Mouse (Mus musculus) midbrain, embryonic 13.5 days (tissue): ENCODE results near the gene Rpl13a. TPM values are rescaled to one million over a fixed set of nuclear protein-coding genes. Genes with fewer than 3 reads are reported as not detected.
"Not testable (repeated sequence)": the region's sequence is repeated elsewhere in the genome, so short reads cannot be mapped to it uniquely, and the experiment has no call there.

Experiments
- ATAC-seq: fragments of 200-750 bp; cut with Nextera tagmentation; 2 replicates; pipeline ENCODE4 v1.8.0; 2017; ENCODE audit warnings: mild to moderate bottlenecking, moderate TSS enrichment, moderate library complexity
- H3K27ac ChIP-seq: fragments of 300-500 bp; sonication (generic); 2 replicates; pipeline ENCODE4 v1.5.1; 2015; ENCODE audit warnings: inconsistent platforms, mild to moderate bottlenecking, moderate library complexity
- H3K27me3 ChIP-seq: fragments of 300-500 bp; sonication (generic); 2 replicates; pipeline ENCODE4 v1.6.1; 2015; ENCODE audit warnings: mild to moderate bottlenecking, inconsistent platforms
- H3K36me3 ChIP-seq: fragments of 300-500 bp; sonication (generic); 2 replicates; pipeline ENCODE4 v1.6.1; 2015; ENCODE audit warnings: mild to moderate bottlenecking, inconsistent platforms
- H3K4me1 ChIP-seq: fragments of 300-500 bp; sonication (generic); replicated peaks from 2 replicates; pipeline ENCODE4 v1.6.1; 2015; ENCODE audit warnings: inconsistent platforms
- H3K4me2 ChIP-seq: fragments of 300-500 bp; sonication (generic); replicated peaks from 2 replicates; pipeline ENCODE4 v1.6.1; 2015; ENCODE audit warnings: moderate library complexity, mild to moderate bottlenecking, inconsistent platforms
- H3K4me3 ChIP-seq: fragments of 300-500 bp; sonication (generic); replicated peaks from 2 replicates; pipeline ENCODE4 v1.5.1; 2015; ENCODE audit warnings: mild to moderate bottlenecking, inconsistent platforms
- H3K9ac ChIP-seq: fragments of 300-500 bp; sonication (generic); replicated peaks from 2 replicates; pipeline ENCODE4 v1.6.1; 2015; ENCODE audit warnings: mild to moderate bottlenecking, inconsistent platforms
- H3K9me3 ChIP-seq: fragments of 300-500 bp; sonication (generic); 2 replicates; pipeline ENCODE4 v1.6.1; 2016; ENCODE audit warnings: mild to moderate bottlenecking, inconsistent platforms
- WGBS: fragments of 180-500 bp; shearing (Covaris S2); methylation state at CpG from one replicate; pipeline ENCODE4 v1.1.7; 2015; 5-methylcytosine and 5-hydroxymethylcytosine counted together
- polyA plus RNA-seq: library from polyadenylated mRNA; unstranded; fragments of >200 nt; fragmentation: Nextera tagmentation; extraction: Ambion mirVana; gene quantifications from 2 replicates; pipeline ENCODE4 v1.2.1, GENCODE M21; 2015

The Rpl13a gene
- polyA plus RNA-seq, 1 experiment from 2014 or later: 838 TPM

DNA sequence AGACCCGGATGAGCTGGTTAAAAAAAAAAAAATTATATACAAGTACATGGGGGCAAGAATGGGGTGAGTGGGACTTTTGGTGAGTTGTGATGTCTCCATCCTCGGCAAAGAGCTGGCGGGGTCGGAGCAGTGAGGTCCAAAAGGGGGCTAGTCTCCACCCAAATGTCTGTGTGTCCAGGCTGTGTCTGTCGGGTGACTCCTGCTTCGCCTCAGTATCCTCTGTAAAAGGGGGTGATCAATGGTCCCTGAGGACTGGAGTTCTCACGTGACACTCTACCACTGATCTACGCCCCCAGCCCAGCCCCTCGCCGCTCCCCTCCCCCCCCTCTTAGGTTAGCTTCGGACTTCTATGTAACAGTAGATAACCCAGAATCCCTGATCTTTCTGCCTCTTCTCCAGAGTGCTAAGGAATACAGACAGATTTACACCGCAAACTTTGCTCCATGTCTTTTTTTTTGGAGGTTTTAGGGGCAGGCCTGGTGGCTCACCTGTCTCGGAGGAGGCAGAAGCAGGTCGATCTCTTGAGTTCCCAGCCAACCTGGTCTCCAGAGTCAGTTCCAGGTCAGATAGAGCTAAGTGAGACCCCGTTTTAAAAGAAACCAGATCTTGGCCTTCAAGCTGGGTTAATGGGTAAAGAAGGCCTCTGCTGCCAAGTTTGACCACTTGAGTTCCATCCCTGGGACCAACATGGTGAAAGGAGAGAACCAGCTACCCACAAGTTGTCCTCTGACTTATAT, 1.4 kb upstream of the Rpl13a start:
- H3K9me3 ChIP-seq: no peaks in the 10 kb centered on the region
- WGBS: 58% methylated on average over 15 of the region's 15 CpGs
- peaks cover 36% of the 10 kb centered on the region for H3K4me1 ChIP-seq
- ATAC-seq: no peak
- peaks cover 25% of the 10 kb centered on the region for H3K36me3 ChIP-seq
- peak overlapping the region; percentile 94; the same call in 1 of the 2 replicates for H3K27ac ChIP-seq
- H3K27me3 ChIP-seq: peaks cover 5% of the 10 kb centered on the region
- H3K4me3 ChIP-seq: peak overlapping the region; percentile 49
- peak overlapping the region; percentile 62 for H3K4me2 ChIP-seq
- H3K9ac ChIP-seq: peak overlapping the region; percentile 63; the same call in 1 of the 2 replicates

DNA sequence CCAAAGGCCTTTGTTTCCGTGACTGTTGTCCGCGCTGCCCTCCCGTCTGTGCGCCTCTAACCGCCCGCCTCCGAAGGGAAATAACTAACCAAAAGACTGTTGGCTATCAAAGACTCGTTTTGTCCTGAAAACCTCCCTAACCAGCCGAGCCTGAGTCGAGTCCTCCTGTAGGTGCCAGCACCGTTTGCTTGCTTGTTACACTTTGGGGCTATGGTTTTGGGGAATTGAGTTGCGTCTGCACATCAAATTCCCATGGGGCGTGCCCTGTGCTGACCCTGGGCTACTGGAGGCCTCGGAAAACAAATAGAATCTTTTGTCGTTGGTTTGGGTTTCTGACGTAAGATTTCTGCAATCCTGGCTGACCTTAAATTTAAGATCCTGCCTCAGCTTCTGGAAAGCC, 757 bp upstream of the Rpl13a start:
- Histone ChIP-seq H3K9me3 (no peaks in the 10 kb centered on the region), H3K9ac (peak overlapping the region; percentile 63), H3K4me2 (peak overlapping the region; percentile 62), H3K27ac (peak overlapping the region; percentile 94), H3K4me3 (peak overlapping the region; percentile 49), H3K27me3 (no peaks in the 10 kb centered on the region; the same call in 1 of the 2 replicates), H3K4me1 (peaks cover 41% of the 10 kb centered on the region), H3K36me3 (peaks cover 26% of the 10 kb centered on the region)
- no peak for ATAC-seq
- WGBS: 1% methylated on average over 17 of the region's 17 CpGs

DNA sequence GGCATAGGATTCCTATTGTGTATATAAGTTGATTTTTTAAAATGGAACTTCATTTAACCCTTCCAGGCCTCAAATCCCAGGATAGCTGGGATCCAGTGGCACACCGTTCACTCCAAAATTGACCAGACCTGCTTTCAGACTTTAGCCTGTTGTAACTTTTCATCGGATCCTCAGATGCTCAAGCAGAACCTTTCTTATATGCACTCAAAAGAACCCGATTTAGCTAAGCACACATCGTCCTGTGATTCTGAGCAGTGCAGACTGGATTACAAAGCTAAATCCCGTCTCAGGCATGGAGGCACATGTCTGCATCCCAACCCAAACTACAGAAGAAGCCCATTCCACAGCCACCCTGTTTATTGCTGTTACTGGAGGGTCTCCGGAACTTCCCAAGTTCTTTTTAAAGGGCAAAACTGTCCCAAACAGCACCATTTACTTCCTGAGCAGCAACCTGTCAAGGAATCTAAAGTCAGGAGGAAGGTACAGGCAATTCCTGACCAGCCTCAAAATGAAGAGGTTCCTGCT, 799 bp downstream of the Rpl13a start:
- under 1% methylated on average over 6 of the region's 6 CpGs for WGBS
- H3K27me3 ChIP-seq: no peaks in the 10 kb centered on the region
- H3K4me2 ChIP-seq: peak overlapping the region; percentile 75
- H3K9me3 ChIP-seq: no peaks in the 10 kb centered on the region
- peaks cover 48% of the 10 kb centered on the region for H3K4me1 ChIP-seq
- H3K9ac ChIP-seq: peak overlapping the region; percentile 97
- H3K36me3 ChIP-seq: peaks cover 31% of the 10 kb centered on the region
- H3K4me3 ChIP-seq: peak overlapping the region; percentile 65
- H3K27ac ChIP-seq: peak overlapping the region; percentile 83
- ATAC-seq: no peak

DNA sequence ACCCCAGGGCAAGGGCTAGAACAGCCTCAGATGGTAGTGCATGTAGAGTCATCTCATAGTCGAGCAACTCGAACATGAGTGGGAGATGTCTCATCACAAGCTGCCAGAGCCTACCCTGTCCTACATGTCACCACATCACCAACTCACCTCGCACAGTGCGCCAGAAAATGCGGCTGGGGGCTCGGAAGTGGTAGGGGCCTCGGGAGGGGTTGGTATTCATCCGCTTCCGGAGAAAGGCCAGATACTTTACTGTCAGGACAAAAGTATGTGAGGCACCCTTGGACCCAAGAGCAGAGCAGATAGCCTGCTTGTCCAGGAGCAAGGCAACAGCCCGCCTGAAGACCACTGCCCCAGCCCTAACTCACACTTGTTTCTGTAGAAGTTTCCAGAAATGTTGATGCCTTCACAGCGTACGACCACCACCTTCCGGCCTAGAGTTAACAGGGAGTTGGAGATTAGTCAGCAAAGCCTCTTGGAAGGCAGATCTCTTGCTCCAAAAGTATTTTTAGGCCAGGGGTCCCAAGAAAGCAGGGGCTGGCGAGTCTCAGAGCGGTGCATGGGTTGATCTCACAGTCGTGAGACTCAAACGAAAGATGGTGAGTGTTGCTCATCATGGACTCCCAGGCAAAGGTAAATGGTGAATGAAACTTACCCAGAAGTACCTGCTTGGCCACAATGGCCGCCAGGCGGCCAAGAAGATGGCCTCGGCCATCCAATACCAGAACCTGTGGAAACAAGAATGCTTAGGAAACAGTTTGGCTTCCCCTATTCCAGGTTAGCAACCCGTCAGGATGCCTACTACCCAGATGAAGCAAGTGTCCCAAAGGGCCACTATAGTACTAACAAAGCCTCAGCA, 1.5 kb downstream of the Rpl13a start:
- 49% methylated on average over 21 of the region's 21 CpGs for WGBS

DNA sequence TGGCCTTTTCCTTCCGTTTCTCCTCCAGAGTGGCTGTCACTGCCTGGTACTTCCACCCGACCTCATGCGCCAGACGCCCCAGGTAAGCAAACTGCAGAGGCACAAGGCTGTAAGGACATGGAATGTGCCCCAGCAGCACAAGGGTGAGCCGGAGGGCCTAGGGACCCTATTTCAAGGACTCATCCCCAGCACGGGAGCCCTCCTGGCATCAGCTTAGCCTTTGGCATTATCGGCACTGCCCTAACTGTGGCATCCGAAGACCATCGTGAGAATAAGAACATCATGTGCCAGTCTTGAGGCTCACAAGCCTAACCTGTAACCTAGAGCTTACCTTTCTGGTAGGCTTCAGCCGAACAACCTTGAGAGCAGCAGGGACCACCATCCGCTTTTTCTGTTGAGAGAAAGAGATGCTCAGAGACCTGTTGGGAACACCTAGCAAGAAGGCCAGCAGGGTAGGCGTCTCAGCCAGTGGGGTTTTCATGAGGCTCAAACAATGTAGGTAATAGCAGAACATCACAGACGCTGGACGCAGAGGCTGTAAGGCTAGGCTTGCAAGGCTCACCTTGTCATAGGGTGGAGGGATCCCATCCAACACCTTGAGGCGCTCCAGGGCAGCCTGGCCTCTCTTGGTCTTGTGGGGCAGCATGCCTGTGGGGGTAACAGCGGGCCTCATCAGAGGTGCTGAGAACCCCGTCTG, 2.3 kb downstream of the Rpl13a start:
- H3K4me1 ChIP-seq: peaks cover 62% of the 10 kb centered on the region
- H3K36me3 ChIP-seq: peaks cover 45% of the 10 kb centered on the region
- no peaks in the 10 kb centered on the region for H3K9me3 ChIP-seq
- 79% methylated on average over 17 of the region's 17 CpGs for WGBS
- H3K27me3 ChIP-seq: no peaks in the 10 kb centered on the region
- H3K27ac ChIP-seq: peak overlapping the region; percentile 83
- ATAC-seq: no peak
- peak overlapping the region; percentile 65 for H3K4me3 ChIP-seq
- peak overlapping the region; percentile 75 for H3K4me2 ChIP-seq
- H3K9ac ChIP-seq: peak overlapping the region; percentile 97

More for the DNA sequence above, 1.5 kb downstream of the Rpl13a start:
- Histone ChIP-seq H3K27me3 (no peaks in the 10 kb centered on the region), H3K36me3 (peaks cover 37% of the 10 kb centered on the region), H3K4me2 (peak overlapping the region; percentile 75), H3K4me1 (peaks cover 54% of the 10 kb centered on the region), H3K9ac (peak overlapping the region; percentile 97), H3K4me3 (peak overlapping the region; percentile 65), H3K27ac (peak overlapping the region; percentile 83), H3K9me3 (no peaks in the 10 kb centered on the region)
- ATAC-seq: no peak

DNA sequence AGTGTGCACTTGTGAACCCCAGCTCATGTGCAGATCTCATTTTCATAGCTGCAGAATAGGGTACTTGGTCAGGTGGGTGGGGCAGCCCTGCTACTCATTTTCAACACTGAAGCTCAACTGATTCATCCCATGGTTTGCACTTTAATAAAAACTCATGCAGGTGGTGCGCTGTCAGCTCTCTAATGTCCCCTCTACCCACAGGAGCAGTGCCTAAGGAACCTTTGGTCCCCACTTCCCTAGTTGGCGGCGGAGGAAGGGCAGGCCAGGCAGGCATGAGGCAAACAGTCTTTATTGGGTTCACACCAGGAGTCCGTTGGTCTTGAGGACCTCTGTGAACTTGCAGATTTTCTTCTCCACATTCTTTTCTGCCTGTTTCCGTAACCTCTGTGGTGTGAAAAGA, 2.9 kb downstream of the Rpl13a start:
- 59% methylated on average over 5 of the region's 5 CpGs for WGBS
- H3K36me3 ChIP-seq: peaks cover 52% of the 10 kb centered on the region
- H3K27ac ChIP-seq: peak overlapping the region; percentile 89
- H3K9me3 ChIP-seq, H3K27me3 ChIP-seq, ATAC-seq: not testable (repeated sequence)
- H3K4me3 ChIP-seq: peak overlapping the region; percentile 11
- 0 out of 2 replicates have a peak overlapping the region, but pooled peaks have one; percentile 55 for H3K4me2 ChIP-seq
- H3K4me1 ChIP-seq: peaks cover 64% of the 10 kb centered on the region
- peak overlapping the region; percentile 60; the same call in 1 of the 2 replicates for H3K9ac ChIP-seq

DNA sequence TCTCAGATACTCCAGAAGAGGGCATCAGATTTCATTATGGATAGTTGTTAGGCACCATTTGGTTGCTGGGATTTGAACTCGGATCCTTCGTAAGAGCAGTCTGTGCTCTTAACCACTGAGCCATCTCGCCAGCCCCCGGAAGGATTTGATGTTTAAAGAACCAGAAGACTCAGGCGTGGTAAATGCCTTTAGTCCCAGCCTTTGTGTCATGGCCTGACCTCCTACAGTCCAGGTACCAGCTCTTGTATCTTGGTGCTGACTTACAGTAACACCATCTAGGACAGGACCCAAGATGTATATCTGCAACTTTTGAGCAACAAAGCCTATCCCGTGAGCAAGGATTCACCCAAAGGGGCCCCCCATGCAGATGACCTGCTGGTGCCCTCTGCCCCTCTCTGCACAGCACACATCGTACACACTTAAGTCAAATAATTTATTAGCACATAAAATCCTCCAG, 3.4 kb downstream of the Rpl13a start:
- peak overlapping the region; percentile 60 for H3K9ac ChIP-seq
- H3K4me2 ChIP-seq: peak overlapping the region; percentile 55
- WGBS: 28% methylated on average over 7 of the region's 7 CpGs
- peaks cover 56% of the 10 kb centered on the region for H3K36me3 ChIP-seq
- no peaks in the 10 kb centered on the region for H3K9me3 ChIP-seq
- no peak for ATAC-seq
- peaks cover 64% of the 10 kb centered on the region for H3K4me1 ChIP-seq
- peak overlapping the region; percentile 11 for H3K4me3 ChIP-seq
- H3K27me3 ChIP-seq: no peaks in the 10 kb centered on the region
- H3K27ac ChIP-seq: peak overlapping the region; percentile 89

DNA sequence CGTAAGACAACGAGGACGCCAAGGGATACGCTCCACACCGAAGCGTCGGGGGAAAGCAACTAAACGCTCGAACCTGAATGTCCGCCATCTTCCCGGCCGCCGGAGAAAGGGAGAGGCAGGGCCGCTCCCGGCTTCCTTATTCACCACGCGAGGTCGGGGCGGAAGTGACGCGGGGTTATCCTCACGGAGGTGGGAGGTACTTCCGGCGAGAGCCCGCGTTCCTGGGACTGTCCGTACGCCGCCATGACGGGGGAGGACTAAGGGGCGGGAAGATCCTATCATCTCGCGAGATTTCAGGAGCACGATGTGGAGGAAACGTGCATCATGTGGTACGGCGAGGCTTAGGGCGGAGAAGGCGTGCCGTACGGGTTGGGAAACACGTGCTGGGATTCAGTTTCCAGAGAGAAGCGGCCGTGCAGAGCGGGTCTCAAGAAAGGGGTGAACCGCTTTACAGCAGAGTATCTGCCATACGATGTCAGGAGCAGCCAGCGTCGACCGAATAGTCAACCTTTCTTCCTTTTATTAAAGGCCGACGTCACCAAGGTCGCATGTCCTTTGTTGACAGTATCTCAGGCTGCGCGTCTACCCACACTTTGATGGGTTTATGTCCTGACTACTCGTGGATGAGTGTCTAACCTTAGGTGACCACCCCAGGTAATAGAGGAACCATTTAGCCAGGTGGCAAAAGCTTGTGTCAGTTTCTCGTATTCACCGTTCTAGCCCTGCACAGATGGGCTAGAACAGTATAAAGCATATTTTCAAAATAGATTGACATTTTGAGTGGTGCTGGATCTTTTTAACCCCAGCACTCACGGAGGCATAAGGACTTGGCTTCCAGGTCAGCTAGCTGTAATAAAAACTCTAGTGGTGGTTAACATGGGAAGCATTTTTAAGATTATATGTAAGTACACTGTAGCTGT, 4.1 kb downstream of the Rpl13a start, which contains the start of gene Rps11:
TSS of gene Rps11 (minus strand) at position 216 of the 920 bp plus-strand sequence.
- Histone ChIP-seq H3K27me3 (no peaks in the 10 kb centered on the region), H3K9ac (peak within 1 kb of the TSS; percentile 96), H3K4me3 (peak within 1 kb of the TSS; percentile 89), H3K27ac (peak within 1 kb of the TSS; percentile 89), H3K4me1 (peaks cover 58% of the 10 kb centered on the region), H3K36me3 (peaks cover 63% of the 10 kb centered on the region), H3K9me3 (no peaks in the 10 kb centered on the region), H3K4me2 (peak within 1 kb of the TSS; percentile 83)
- under 1% methylated on average over 59 of the region's 59 CpGs for WGBS
- peak; percentile 88 for ATAC-seq

DNA sequence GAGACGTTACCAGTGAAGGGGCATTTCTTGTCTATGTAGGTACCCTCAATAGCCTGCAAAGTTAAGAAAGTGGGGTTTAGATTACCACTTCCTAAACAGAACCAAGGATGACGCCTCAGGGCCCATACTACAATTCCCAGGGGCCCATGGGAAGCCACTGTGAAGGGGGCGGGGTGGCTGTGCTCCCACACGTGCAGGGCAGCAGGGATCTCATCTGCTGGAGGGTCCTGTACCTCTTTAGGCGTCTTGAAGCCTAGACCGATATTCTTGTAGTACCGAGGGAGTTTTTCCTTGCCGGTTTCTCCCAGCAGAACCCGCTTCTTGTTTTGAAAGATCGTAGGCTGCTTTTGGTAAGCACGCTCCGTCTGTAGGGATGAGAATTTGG, 5.4 kb downstream of the Rpl13a start:
- H3K4me3 ChIP-seq: peak overlapping the region; percentile 89
- no peaks in the 10 kb centered on the region for H3K27me3 ChIP-seq
- no peaks in the 10 kb centered on the region for H3K9me3 ChIP-seq
- peaks cover 73% of the 10 kb centered on the region for H3K36me3 ChIP-seq
- H3K27ac ChIP-seq: peak overlapping the region; percentile 21
- 26% methylated on average over 12 of the region's 12 CpGs for WGBS
- peak overlapping the region; percentile 83 for H3K4me2 ChIP-seq
- H3K4me1 ChIP-seq: peaks cover 56% of the 10 kb centered on the region
- H3K9ac ChIP-seq: peak overlapping the region; percentile 96
- no peak for ATAC-seq

DNA sequence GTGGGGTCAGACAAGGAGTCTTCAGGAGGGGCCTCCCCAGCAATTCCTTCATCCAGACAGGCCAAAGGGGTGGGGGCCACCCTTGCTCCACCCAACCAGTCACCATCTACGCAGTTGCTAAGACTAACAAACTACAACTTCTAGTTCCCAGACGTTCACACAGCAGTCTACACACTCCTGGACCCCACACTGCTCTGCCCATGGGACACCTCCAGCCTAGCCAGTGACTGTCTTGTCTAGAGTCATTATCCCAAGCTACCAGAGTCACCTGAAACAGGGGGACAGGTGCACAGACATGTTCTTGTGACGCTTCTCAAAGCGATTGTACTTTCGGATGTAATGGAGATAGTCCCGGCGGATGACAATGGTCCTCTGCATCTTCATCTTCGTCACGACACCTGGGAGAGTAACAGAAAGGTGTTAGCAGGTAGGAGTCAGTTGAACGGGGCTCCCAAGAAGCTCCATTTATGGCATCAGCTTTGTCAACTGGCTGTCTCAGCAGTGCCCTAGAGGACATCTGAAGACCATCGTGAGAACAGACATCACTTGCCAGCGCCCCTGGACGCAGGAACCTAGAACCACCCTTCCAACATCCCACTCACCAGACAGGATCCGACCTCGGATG, 5.9 kb downstream of the Rpl13a start:
- H3K36me3 ChIP-seq: peaks cover 78% of the 10 kb centered on the region
- H3K27me3 ChIP-seq: no peaks in the 10 kb centered on the region
- peak overlapping the region; percentile 89 for H3K4me3 ChIP-seq
- H3K27ac ChIP-seq: peak overlapping the region; percentile 21; the same call in 1 of the 2 replicates
- peak overlapping the region; percentile 83 for H3K4me2 ChIP-seq
- ATAC-seq: no peak
- no peaks in the 10 kb centered on the region for H3K9me3 ChIP-seq
- H3K4me1 ChIP-seq: peaks cover 54% of the 10 kb centered on the region
- WGBS: 85% methylated on average over 15 of the region's 15 CpGs
- peak overlapping the region; percentile 96 for H3K9ac ChIP-seq
